Mouse (Mus musculus): ENCODE measurements around the gene Crtc3. TPM values are rescaled to one million over a fixed set of nuclear protein-coding genes. Genes with fewer than 3 reads are reported as not detected.

Gene Crtc3
- polyA plus RNA-seq, 1 experiment from 2014 or later, result 17.2 TPM

DNA sequence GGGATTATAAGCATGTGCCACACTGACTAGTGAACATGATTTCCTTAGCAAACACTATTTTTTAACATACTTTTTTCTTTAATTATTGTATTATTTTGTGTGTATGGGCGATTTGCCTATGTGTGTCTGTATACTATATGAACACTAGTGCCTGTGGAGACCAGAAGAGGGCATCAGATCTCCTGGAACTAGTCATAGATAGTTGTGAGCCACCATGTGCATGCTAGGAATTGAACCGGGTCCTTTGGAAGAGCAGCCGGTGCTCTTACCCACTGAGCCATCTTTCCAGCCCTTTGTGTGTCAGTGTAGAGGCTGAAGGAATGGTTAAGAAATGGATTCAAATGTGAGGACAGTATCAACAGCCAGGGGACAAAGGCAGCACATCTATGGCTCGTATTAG lies 82.2 kb downstream of the Crtc3 start:
- WGBS, result 85% methylated on average over 4 of the region's 4 CpGs
- no peaks in the 10 kb centered on the region for H3K4me1 ChIP-seq (ENCODE audit: control insufficient read depth, insufficient read depth, low read length)
- H3K27ac ChIP-seq (ENCODE audit: low read depth, low read length), result no peak overlapping the region
- no peaks in the 10 kb centered on the region for H3K27me3 ChIP-seq (ENCODE audit: control insufficient read depth, insufficient read depth, low read length)
- no peak overlapping the region for H3K9ac ChIP-seq (replicated peaks; ENCODE audit: low read depth, low read length)
- ATAC-seq (ENCODE audit: low read depth), result no peak
- H3K4me3 ChIP-seq (ENCODE audit: low read depth, low read length), result no peak overlapping the region
- H3K36me3 ChIP-seq (ENCODE audit: control insufficient read depth, insufficient read depth, low read length), result 0 out of 2 replicates have a peak, but pooled peaks cover 4% of the 10 kb centered on the region
- H3K9me3 ChIP-seq (ENCODE audit: control insufficient read depth, low read length), result no peaks in the 10 kb centered on the region
- H3K4me2 ChIP-seq (ENCODE audit: low read depth, low read length), result no peak overlapping the region

GRCm38 (mm10) chr7:80605557-80605930 lies 83.1 kb downstream of the Crtc3 start:
- H3K4me3 ChIP-seq (ENCODE audit: low read depth, low read length), result no peak overlapping the region

DNA sequence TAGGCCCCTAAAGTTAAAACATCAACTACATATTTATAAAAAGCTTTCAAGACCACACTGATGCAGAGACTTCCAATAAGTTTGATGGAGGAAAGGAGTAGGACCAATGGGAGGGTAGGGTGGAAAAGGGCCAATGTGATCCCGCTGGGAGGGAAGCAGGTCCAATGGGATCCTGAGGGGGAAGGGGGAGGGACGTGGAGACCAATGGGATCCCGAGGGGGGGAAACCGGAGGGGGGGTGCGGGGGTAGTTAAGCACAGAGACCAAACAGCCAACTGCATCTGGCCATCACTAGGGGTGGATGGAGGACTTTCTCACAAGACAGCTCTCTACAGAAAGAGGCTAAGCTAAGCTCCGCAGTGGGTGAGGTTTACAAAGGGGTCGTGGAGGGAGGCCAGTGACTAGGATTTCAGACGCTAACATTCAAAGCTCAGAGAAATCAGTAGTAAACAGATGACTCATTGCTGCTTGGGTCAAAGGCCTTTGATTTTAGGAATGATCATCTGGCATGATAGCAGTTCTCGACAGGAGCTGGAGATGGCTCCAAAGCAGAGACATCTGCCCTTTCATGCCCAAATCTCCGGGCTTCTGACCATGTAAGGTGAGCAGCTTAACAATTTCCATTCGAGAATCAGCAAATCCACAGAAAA lies 83.6 kb downstream of the Crtc3 start:
- Histone ChIP-seq H3K36me3 (ENCODE audit: control insufficient read depth, insufficient read depth, low read length) (0 out of 2 replicates have a peak, but pooled peaks cover 4% of the 10 kb centered on the region), H3K4me2 (ENCODE audit: low read depth, low read length) (no peak overlapping the region), H3K27ac (ENCODE audit: low read depth, low read length) (no peak overlapping the region), H3K9ac (replicated peaks; ENCODE audit: low read depth, low read length) (no peak overlapping the region), H3K27me3 (ENCODE audit: control insufficient read depth, insufficient read depth, low read length) (no peaks in the 10 kb centered on the region), H3K4me3 (ENCODE audit: low read depth, low read length) (no peak overlapping the region), H3K4me1 (ENCODE audit: control insufficient read depth, insufficient read depth, low read length) (no peaks in the 10 kb centered on the region), H3K9me3 (ENCODE audit: control insufficient read depth, low read length) (no peaks in the 10 kb centered on the region)
- no peak for ATAC-seq (ENCODE audit: low read depth)
- 44% methylated on average over 11 of the region's 11 CpGs for WGBS

More at GRCm38 (mm10) chr7:80605557-80605930, 83.1 kb downstream of the Crtc3 start:
- Histone ChIP-seq H3K27ac (ENCODE audit: low read depth, low read length) (no peak overlapping the region), H3K4me2 (ENCODE audit: low read depth, low read length) (no peak overlapping the region), H3K27me3 (ENCODE audit: control insufficient read depth, insufficient read depth, low read length) (no peaks in the 10 kb centered on the region), H3K9ac (replicated peaks; ENCODE audit: low read depth, low read length) (no peak overlapping the region), H3K9me3 (ENCODE audit: control insufficient read depth, low read length) (no peaks in the 10 kb centered on the region), H3K4me1 (ENCODE audit: control insufficient read depth, insufficient read depth, low read length) (no peaks in the 10 kb centered on the region), H3K36me3 (ENCODE audit: control insufficient read depth, insufficient read depth, low read length) (0 out of 2 replicates have a peak, but pooled peaks cover 4% of the 10 kb centered on the region)
- 11% methylated on average over 10 of the region's 10 CpGs for WGBS
- ATAC-seq (ENCODE audit: low read depth), result no peak

GRCm38 (mm10) chr7:80602574-80602973 lies 86.1 kb downstream of the Crtc3 start:
- H3K9me3 ChIP-seq (ENCODE audit: control insufficient read depth, low read length), result no peaks in the 10 kb centered on the region
- no peak overlapping the region for H3K27ac ChIP-seq (ENCODE audit: low read depth, low read length)
- H3K4me2 ChIP-seq (ENCODE audit: low read depth, low read length), result no peak overlapping the region
- ATAC-seq (ENCODE audit: low read depth), result no peak
- H3K27me3 ChIP-seq (ENCODE audit: control insufficient read depth, insufficient read depth, low read length), result no peaks in the 10 kb centered on the region
- H3K36me3 ChIP-seq (ENCODE audit: control insufficient read depth, insufficient read depth, low read length), result peaks cover 13% of the 10 kb centered on the region; the same call in 1 of the 2 replicates
- H3K4me1 ChIP-seq (ENCODE audit: control insufficient read depth, insufficient read depth, low read length), result no peaks in the 10 kb centered on the region
- WGBS, result 100% methylated on average over 1 of the region's 1 CpGs
- no peak overlapping the region for H3K4me3 ChIP-seq (ENCODE audit: low read depth, low read length)
- no peak overlapping the region for H3K9ac ChIP-seq (replicated peaks; ENCODE audit: low read depth, low read length)

DNA sequence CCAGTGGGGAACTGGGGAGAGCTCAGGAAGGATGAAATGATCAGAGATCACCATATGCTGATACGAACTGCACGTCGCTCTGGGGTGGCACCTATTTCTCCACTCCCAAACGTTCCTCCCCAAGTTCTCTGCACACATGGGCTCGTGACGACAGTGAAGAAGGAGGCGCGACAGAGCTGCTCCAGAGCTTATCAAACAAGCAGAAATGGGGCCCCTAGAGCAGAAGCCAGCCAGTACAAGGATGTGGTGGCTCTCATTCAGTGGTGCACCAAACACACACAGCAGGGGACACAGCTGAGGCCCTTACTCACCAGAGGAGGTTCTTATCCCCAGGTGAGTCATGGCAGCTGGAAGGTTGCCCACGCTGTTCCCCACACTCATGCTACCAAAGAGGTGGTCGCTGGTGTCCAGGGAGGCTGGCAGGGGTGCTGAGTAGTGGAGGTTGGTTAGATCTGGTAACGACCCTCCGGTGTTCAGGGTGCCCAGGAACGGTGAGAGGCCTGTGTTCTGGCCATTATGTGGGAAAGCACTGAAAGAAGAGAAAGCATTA lies 90.2 kb downstream of the Crtc3 start:
- H3K4me3 ChIP-seq (ENCODE audit: low read depth, low read length), result no peak overlapping the region
- peaks cover 24% of the 10 kb centered on the region; the same call in 1 of the 2 replicates for H3K36me3 ChIP-seq (ENCODE audit: control insufficient read depth, insufficient read depth, low read length)
- no peak overlapping the region for H3K27ac ChIP-seq (ENCODE audit: low read depth, low read length)
- ATAC-seq (ENCODE audit: low read depth), result no peak
- no peaks in the 10 kb centered on the region for H3K9me3 ChIP-seq (ENCODE audit: control insufficient read depth, low read length)
- no peaks in the 10 kb centered on the region for H3K4me1 ChIP-seq (ENCODE audit: control insufficient read depth, insufficient read depth, low read length)
- no peak overlapping the region for H3K4me2 ChIP-seq (ENCODE audit: low read depth, low read length)
- no peaks in the 10 kb centered on the region for H3K27me3 ChIP-seq (ENCODE audit: control insufficient read depth, insufficient read depth, low read length)
- 93% methylated on average over 13 of the region's 13 CpGs for WGBS
- H3K9ac ChIP-seq (replicated peaks; ENCODE audit: low read depth, low read length), result no peak overlapping the region

DNA sequence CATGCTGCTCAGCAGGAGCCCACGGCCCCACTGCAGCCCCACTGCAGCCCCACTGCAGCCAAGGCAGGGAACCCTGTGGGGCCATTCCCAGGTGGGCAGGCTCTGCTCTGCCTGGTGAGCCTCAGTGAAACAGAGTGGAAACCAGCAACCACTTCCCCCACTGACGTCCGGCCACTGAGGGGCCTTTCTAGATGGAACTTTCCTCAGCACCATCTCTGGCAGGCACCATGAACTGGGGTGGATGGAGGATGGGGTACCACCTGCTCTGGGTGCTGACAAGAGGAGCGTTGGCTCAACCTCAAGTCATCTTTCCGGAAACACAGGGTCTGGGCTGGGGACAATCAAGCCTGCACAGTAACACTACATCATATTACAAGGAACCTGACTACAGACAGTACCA lies 90.8 kb downstream of the Crtc3 start:
- H3K9ac ChIP-seq (replicated peaks; ENCODE audit: low read depth, low read length), result no peak overlapping the region
- no peak overlapping the region for H3K27ac ChIP-seq (ENCODE audit: low read depth, low read length)
- no peaks in the 10 kb centered on the region for H3K4me1 ChIP-seq (ENCODE audit: control insufficient read depth, insufficient read depth, low read length)
- no peaks in the 10 kb centered on the region for H3K9me3 ChIP-seq (ENCODE audit: control insufficient read depth, low read length)
- peaks cover 24% of the 10 kb centered on the region; the same call in 1 of the 2 replicates for H3K36me3 ChIP-seq (ENCODE audit: control insufficient read depth, insufficient read depth, low read length)
- WGBS, result 94% methylated on average over 5 of the region's 5 CpGs
- no peak overlapping the region for H3K4me2 ChIP-seq (ENCODE audit: low read depth, low read length)
- no peak overlapping the region for H3K4me3 ChIP-seq (ENCODE audit: low read depth, low read length)
- no peaks in the 10 kb centered on the region for H3K27me3 ChIP-seq (ENCODE audit: control insufficient read depth, insufficient read depth, low read length)
- no peak for ATAC-seq (ENCODE audit: low read depth)

- 89% methylated on average over 16 of the region's 16 CpGs for WGBS
- no peak overlapping the region for H3K9ac ChIP-seq (replicated peaks; ENCODE audit: low read depth, low read length)
- H3K27ac ChIP-seq (ENCODE audit: low read depth, low read length), result no peak overlapping the region
- H3K4me3 ChIP-seq (ENCODE audit: low read depth, low read length), result no peak overlapping the region
- ATAC-seq (ENCODE audit: low read depth), result no peak
- no peaks in the 10 kb centered on the region for H3K27me3 ChIP-seq (ENCODE audit: control insufficient read depth, insufficient read depth, low read length)
- no peaks in the 10 kb centered on the region for H3K4me1 ChIP-seq (ENCODE audit: control insufficient read depth, insufficient read depth, low read length)
- H3K9me3 ChIP-seq (ENCODE audit: control insufficient read depth, low read length), result no peaks in the 10 kb centered on the region
- peaks cover 26% of the 10 kb centered on the region for H3K36me3 ChIP-seq (ENCODE audit: control insufficient read depth, insufficient read depth, low read length)
- H3K4me2 ChIP-seq (ENCODE audit: low read depth, low read length), result no peak overlapping the region
Measured at GRCm38 (mm10) chr7:80589054-80589746, 99.5 kb downstream of the Crtc3 start.

- ATAC-seq (ENCODE audit: low read depth), result no peak
- no peak overlapping the region for H3K27ac ChIP-seq (ENCODE audit: low read depth, low read length)
- 30% methylated on average over 10 of the region's 10 CpGs for WGBS
- H3K36me3 ChIP-seq (ENCODE audit: control insufficient read depth, insufficient read depth, low read length), result peaks cover 26% of the 10 kb centered on the region
- H3K4me1 ChIP-seq (ENCODE audit: control insufficient read depth, insufficient read depth, low read length), result no peaks in the 10 kb centered on the region
- no peak overlapping the region for H3K9ac ChIP-seq (replicated peaks; ENCODE audit: low read depth, low read length)
- H3K4me2 ChIP-seq (ENCODE audit: low read depth, low read length), result no peak overlapping the region
- H3K4me3 ChIP-seq (ENCODE audit: low read depth, low read length), result no peak overlapping the region
- no peaks in the 10 kb centered on the region for H3K27me3 ChIP-seq (ENCODE audit: control insufficient read depth, insufficient read depth, low read length)
- no peaks in the 10 kb centered on the region for H3K9me3 ChIP-seq (ENCODE audit: control insufficient read depth, low read length)
Measured at GRCm38 (mm10) chr7:80587684-80588083, 101.0 kb downstream of the Crtc3 start.
